Mouse (Mus musculus) thymus, postnatal 4 days (tissue): ENCODE results near the gene Gm28051.

Experiments used
- DNase-seq: peaks from one replicate; pipeline ENCODE4 v3.0.0; 2021

Gene Gm28051

DNA sequence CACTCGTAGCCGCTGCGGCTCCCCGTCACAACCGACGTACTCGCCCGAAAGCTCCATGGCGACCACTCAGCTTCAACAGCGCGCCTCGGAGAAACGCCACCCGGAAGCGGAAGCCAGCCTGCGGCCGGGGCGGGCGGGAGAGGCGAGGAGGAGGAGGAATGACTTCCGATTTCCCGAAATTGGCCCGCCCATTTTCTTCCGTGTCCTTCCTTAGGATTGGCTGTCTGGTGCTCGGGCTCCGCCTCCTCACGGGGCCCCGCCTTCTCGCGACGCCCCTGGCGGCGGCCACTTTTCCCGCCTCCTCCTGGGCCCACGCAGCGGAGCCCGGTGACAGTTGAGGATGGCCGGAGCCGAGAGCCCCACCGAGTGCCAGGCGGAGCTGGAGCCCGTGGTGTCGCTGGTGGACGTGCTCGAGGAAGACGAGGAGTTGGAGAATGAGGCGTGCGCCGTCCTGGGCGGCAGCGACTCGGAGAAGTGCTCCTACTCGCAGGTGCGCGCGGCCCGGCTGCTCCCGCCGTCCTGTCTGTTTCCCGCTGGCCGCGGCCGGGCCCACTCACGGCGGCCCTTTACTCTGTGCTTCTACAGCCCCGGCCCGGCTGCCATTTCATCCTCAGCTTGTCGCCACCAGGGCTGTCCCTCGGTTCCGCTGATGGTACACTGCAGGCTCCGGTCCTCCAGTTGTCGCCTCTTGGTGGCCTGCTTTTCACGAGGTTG, at the start of gene Gm28051, which contains the start of the genes Gon7 and Ubr7:
Gene Gm28051 (minus strand): TSS at position 77 of the 714 bp plus-strand sequence.
Gene Gon7 (minus strand): TSS at position 115 of the 714 bp plus-strand sequence.
Gene Ubr7 (plus strand): TSS at position 279 of the 714 bp plus-strand sequence.
- peak; percentile 96 for DNase-seq

DNA sequence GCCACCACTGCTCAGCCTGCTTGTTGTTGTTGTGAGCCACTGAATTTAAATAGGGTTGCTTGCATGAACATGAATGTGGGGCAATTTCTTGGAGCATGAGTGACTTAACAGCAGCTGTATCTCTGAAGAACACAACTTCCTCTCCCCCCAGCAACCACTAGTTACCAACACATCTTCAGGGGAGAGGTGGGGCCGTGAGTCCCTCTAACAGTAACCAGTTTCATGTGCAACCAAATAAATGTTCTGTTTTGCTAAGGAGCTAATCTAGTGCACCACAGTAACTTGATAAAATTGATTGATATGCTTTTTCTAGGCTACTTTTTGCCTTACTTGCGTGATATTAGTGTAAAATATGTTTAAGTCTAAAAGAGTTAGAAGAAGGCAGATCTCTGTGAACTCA, 42.0 kb upstream of the Gm28051 start:
- no peak for DNase-seq

DNA sequence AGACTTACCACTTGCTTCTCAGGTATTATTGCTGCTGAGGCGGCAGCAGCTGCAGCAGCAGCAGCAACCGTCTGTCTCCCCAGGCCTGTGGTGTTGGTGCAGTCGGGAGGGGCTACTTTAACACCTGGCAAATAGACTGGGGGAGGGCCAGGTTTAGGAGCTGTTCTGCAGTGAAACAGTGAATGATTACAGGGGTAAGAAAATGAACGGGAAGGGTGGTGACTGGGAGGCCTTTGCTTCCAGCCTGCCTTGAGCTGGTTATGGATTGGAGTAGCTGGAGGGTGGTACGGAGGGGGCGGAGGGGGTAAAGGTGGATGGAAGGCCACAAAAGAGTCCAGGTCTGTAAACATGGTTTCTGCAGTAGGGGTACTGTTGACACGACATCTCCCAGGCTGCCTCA, 30.4 kb upstream of the Gm28051 start:
- peak; percentile 74 for DNase-seq

DNA sequence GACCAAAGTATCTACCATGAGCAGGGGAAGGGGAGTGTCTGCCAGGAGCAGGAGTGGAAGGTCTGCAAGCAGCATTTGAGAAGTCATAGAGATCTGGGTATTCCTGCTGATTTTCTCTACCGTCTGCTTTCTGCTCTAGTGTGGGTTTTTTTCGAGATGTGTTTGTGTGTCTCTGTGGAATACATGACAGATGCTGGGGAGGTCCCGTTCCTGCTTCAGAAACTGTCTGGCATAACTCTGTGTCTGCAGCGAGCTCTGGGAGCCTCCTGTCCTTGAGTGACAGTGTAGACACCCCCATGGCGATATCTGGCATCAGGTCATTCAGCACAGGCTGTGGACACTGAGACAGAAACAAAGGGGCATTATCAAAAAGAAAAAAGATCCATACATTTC, 28.0 kb upstream of the Gm28051 start:
- DNase-seq: no peak

DNA sequence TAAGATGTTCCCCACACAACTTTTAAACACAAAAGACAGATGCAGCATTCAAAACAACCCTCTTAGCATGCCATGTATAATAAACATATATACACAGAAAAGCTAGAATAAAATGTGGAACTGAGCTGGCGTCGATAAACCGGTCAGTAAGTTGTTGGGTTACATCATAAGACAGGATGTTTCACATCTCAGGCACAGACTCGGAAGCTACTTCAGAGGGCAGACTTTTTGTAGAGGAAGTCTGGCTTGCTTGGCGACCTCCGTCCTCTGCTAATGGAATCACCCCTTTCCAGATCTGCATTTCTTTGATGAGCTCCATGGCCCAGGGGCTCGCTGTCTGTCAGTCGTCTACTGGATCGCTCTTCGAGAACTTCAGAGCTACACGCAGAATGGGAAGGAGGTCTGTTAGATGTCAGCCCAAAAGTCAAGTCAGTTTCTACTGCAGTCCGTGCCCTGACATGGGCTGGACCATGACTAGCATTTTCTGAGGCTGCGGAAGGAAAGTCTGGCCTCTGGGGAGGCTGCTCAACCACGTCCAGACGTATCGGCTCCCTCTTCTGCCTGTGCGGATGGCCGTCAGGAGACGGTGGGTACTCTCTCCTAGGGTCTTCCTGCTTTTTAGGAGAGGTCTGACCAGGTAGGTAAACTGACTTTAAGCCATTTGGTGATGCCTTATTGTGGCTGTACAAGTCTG, 27.5 kb upstream of the Gm28051 start:
- DNase-seq: no peak

DNA sequence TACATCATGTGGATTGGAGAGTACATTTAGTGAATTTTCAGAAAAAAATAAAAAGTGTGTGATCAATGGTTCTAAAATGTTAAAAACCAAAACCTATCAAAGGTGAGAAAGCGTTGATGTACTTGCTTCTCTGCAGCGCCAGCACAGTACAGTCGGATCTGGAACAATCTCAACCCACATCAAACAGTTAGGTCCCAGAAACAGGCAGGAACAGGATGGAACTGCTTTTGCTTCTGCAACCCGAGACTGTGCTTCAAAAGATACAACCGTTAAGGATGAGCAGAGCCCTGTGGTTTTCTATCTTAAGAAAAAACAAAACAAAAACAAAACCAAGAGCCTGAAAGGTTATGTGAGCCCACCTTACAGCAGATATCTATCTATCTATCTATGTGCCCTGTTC, 25.3 kb upstream of the Gm28051 start:
- DNase-seq: no peak

DNA sequence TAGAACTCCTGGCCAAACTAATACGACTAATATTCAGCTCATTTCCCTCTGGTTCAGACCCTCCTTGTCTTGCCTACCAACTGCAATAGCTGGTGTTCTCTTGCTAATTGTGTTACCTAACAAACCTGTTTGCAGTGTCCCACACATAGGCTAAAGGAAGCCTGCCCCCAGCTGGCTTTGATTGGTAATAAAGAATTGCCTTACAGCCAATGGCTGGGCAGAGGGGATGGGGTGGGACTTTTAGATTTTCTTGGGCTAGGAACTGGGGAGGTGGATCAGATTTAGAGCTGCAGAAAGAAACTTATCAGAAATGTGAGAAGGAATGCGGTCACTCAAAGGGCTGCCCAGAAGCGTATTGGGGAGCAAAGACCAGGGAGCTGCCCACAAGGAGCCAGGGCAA, 21.9 kb upstream of the Gm28051 start:
- DNase-seq: peak; percentile 49

DNA sequence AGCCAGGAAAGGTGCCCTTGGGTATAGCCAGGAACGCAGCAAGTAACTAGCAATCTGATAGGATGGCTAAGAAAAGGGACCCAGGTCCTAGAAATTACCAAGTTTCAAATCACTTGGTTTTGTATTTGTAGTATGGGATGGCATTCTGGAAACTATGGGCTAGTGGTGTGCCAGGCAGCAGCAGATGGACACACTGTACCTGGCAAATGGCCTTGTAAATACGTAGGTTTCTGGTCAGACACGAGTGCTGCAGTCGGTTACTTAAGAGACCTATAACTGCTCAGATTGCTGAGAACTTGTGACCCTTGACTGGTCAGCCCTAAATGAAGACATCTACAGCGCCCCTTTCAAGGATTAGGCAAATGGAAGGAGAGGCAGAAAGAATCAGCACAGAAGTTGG, 20.6 kb upstream of the Gm28051 start:
- DNase-seq: no peak

DNA sequence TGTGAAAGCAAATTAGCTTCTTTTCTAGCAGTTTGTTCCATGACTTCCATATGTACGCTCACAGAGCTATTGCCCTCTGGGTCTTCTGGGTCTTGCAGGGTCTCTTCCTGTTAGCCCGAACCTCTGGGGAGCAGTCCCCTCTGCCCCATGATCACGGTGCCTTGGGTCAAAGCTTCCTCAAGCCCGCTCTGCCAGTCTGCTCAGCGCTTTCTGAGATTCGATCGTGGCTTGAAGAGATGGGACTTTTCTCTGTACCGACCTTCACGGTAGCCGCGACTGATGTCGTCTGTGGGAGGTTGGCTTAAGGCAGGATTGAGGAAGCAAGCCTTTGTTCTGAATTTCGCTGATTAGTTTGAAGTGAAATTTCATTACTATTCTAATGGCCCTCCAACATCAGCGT, 18.5 kb upstream of the Gm28051 start:
- DNase-seq: no peak

DNA sequence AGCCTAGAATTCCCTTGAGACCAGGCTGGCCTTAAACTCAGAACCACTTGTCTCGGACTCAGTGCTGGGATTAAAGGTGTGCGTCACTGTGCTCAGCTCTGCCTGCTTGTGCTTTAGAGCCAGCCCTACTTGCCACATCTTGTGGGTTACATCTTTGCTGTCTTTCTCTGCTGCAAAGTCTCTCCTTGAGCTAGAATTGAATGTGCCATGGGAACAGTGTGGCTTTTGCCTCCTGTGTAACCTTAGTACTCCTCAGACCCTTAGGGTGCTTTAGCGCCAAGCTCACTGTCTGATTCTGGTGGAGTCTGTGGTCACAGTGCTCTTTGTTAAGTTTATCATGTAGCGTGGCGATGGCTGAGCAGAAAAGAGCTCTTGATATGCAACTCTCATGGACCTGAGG, 15.1 kb upstream of the Gm28051 start:
- no peak for DNase-seq

DNA sequence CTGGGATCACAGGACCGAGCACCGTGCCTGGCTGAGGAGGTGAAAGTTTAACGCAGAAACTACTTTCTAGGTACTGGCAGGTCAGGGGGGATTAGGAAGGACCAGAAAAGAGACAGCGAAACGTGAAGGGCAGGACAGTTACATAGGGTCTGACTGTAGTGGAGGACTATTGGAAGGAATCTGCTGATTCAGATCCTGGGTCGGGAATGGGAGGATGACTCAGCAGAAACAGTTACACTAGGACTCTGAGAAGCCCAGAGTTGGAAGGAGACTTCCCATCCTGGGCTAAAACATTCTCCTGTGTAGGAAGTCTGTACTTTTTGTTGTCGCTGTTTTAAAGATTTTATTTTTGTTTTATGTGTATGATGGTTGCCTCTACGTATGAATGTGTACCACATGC, 14.0 kb upstream of the Gm28051 start:
- DNase-seq: no peak

DNA sequence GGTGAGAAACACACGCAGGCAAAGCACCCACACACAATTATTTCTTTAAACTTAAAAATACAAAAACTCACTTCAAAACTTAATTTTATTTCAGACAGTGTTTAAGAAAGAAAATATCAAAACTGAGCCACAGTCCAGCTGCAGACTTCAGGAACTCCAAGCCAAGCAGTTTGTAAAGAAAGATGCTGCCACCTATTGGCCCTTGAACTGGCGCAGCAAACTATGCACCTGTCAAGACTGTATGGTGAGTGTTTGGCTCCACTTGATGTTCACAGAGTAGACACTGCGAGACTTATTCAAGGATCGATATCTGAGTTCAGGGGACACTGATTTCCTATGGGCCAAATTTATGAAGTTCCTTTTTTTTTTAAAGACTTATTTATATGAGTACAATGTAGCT, 11.4 kb upstream of the Gm28051 start:
- DNase-seq: peak; percentile 50

DNA sequence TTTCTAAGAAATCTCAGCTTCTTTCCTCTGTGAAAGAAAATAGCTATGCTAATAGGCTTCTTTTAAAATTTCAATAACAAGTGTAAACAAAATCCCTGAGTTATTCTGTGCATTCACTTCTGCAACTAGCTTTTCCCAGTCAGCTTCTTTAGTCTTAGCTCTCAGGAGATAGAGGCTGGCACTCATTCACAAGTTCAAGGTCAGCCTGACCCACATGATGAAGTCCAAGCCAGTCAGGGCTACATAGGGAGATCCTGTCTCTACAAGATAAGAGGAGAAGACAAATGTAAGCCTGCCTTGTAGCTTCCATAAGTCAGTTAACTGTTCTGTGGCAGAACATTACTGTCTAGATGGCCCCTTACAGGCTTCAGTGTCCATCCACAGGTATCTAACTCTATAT, 6.1 kb upstream of the Gm28051 start:
- DNase-seq: no peak

DNA sequence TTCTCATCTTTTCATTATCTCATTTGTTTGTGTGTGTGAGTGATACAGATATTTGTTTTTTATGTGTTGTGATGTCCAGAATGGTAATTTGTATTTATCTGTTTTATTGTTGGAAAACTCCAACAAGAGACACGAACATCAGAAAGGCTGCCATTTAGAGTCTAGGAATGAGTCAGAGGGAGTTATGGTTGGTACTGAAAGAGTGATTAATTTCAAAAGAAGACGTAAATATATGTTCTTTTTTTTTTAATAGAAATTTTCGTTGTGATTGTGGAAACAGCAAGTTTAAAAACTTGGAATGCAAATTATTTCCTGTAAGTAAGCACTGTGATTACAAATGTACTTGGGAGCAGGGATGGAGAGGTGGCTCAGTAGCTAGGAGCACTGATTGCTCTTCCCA, 4.1 kb upstream of the Gm28051 start:
- DNase-seq: no peak

DNA sequence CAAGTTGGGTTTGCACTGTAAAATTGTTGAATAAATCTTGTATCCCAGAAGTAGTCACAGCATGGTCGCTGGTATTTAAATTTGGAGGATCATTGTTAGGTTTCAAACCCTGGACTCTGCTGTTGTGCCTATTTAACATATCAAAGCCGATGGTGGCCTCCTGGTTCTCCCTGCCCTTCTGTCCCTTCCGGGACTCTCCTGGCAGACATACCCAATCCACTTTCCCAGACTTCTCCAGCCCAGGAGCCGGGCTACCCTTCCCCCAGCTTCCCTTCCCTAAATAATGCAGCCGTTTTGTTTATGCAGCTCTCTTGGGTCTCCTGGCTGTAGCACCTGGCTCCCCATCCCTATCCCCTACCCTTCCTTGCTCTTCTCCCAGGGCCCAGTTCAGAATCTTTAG, 1.4 kb upstream of the Gm28051 start:
- no peak for DNase-seq

DNA sequence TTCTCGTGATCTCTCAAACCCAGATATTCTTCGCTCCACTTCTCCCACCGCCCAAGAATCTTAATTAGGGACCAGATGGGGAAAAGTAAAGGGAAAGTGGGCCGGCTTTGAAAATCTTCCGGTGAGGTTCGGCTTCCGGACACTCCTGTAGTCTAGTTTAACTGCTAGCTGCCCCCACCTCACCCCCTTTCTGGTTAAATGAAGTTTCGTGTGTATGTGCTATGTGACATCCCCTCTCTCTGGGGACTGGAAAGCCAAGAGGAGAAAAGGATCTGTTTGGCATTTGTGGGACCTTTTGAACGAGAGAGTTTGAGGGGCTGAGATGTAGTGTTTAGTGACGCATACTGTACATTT, 815 bp upstream of the Gm28051 start, which contains the start of gene Gm20604:
Gene Gm20604 (minus strand): TSS at position 270 of the 354 bp plus-strand sequence.
- DNase-seq: no peak

DNA sequence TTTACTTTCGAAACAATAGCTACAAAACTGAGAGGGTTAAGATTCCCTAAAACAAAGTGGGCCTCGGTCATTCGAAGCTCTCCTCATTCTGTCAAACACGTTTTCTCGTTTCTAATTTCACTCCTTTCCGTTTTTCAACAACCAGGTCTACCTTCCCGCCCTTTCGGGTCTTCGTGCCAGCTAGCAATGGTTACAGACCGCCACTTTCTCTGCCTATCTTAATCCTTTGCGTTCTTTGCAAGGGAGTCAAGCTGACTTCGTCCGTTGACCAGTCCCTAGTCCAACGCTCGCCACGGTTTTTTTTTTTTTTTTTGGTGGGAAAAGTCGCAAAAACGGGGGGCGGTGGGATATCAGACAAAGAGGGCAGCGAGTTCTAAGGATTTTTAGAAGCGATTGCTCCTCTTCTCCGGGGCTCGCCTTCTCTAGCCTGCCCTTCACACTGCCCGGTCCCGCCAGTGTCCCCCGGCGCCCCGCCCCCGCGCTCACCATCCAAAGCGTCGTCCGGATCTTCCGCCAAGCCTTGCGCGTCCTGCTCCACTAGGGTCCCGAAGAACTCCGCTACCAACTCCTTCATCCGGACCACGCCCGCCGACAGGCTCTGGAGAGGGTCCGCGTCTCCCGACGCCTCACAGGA, 393 bp downstream of the Gm28051 start:
- no peak for DNase-seq

DNA sequence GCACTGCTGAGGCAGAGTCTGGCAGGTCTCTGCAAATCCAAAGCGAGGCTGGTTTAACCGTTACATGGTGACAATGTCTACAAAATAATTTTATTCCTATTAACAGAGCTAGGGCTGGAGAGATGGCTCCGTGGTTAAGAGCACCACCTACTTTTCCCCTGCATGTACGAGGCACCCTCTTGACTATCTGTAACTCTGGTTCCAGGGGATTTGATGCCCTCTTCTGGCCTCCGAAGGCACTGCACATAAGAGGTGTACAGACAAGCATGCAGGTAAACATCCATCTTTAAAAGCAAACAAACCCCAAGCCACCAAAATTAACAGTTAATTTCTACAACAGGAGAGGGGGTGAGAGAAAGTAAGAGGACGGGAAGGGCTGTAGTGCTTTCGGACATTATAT, 1.3 kb downstream of the Gm28051 start:
- DNase-seq: peak; percentile 75

DNA sequence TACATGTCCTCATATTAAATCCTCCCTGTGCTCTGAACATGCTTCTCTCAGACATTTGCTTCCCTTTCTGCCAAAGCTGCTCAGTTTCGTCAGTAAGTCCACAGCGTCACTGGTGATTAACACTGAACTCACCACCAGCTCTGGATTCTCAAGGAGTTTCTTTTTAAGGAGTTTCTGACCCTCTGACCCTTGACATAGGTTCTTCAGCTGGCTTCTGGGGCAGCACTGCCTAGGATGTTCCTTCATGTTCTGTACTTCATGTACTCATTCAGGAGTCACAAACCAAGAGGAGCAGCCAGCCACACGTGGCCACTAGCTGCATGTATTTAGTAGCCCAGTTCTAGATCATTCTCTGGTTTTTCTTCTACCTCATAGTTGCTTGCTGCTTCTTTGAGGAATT, 9.3 kb downstream of the Gm28051 start:
- no peak for DNase-seq

DNA sequence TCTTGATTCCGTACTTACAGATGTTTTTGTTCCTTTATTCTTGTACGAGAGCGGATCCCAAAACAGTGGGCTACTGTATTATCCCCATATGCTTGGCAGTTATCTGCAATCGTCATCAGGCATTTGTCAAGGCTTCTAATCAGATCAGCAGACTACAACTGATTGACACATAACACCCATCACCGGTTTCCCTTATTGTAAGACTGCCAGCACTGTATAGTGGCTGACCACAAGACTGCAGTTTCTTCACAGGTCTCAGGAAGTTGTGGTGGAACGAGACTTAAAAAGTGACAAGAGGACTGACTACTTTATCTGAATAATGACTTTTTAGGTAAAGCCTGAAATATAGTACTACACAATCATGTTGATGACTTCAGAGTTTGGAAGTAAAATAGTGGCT, 12.7 kb downstream of the Gm28051 start:
- DNase-seq: no peak

DNA sequence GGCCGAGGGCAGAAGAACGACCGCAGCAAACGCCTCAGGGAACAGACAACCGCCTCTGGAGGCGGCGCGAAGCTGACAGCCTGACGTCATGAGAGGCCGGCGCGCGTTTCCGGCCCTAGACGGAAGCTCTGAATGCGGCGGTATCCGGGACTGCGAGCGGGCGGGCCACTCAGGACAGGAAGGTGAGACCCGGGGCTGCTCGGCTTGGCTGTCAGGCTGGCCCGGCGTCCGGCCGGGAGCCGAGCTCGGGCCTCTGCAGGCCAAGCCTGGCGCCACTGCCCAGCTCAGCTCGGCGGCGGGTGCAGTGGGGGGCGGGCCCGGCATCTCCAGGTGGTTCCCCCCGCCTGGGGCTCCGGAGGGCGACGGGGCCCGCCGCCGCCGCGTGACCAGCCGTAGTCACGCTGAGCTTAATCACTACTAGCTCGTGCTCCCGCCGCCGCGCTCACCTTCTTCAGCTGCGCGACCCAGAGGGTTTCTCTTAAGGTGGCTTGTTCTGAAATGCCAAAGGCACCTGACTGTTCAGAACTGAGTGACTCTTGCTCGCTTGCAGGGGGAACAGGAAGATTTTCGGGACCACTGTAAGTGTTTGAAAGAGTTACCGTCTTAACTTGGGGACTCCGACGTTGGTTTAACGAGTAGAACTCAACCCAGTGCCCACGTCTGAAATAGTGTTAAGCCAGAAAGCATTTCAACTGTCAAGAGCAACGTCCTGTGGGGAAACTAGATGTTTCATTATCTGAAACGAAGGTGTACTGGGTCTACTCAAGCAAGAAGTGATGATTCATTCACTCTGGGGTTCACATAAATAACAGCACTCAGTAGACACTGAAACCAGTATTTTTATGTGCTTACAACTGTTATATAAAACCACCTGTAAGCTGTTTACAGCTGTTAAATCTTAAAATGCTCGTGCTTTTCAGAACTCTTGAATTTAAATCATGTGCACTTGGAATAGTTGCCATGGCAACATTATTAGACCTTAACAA, 13.7 kb downstream of the Gm28051 start, which contains the start of the genes Moap1 and Tmem251:
Gene Moap1 (minus strand): TSS at position 73 of the 986 bp plus-strand sequence.
Gene Tmem251 (plus strand): TSS at position 174 of the 986 bp plus-strand sequence.
- peak; percentile 90 for DNase-seq

DNA sequence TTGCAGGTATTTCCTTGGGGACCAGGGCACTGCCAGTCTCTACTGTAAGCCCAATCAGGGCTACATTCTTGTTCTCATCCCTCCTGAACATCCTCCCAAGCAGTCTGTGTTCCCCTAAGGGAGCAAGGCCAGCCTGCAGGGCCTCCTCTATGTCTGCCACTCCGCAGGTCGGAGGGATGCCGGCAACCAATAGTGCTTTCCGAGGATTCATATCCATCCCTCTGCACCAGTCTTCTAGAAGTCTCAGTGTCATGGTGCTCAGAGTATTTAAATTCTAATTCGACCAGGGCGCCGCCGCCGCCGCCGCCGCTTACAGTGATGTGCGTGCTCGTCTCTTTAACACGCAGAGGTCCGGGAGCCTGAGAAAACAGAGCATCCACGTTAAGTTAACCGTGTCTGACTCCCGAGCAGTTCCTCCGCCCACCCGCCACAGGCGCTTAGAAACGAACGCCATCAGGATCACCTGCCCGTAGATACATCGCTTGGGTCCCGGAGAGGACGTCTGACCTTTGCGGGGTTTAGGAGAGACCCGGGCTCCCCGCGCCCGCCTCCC, 14.5 kb downstream of the Gm28051 start:
- DNase-seq: no peak
